Mouse (Mus musculus): Measurements from ENCODE around the gene Gm9747. TPM values are rescaled to one million over a fixed set of nuclear protein-coding genes. Genes with fewer than 3 reads are reported as not detected.

Gene Gm9747
- total and polyA plus RNA-seq, 2 experiments from 2014 or later, result 14.8 TPM; not detected in 1

GRCm38 (mm10) chr1:82207511-82207910 is 25.4 kb upstream of the Gm9747 start:
- H3K4me2 ChIP-seq (ENCODE audit: low read depth), result no peak overlapping the region
- no peak for ATAC-seq
- H3K27me3 ChIP-seq (ENCODE audit: insufficient read depth, low read length), result no peaks in the 10 kb centered on the region; the same call in 1 of the 2 replicates
- TF ChIP-seq CTCF (IDR thresholded peaks at IDR 0.05; ENCODE audit: low read depth), result no peak
- no peak overlapping the region for H3K9ac ChIP-seq
- WGBS, result 91% methylated on average over 5 of the region's 5 CpGs
- no peak overlapping the region for H3K4me3 ChIP-seq (ENCODE audit: low read depth, low read length)
- no peaks in the 10 kb centered on the region for H3K36me3 ChIP-seq (ENCODE audit: insufficient read depth)
- H3K27ac ChIP-seq (ENCODE audit: low read depth, low read length), result no peak overlapping the region
- H3K9me3 ChIP-seq (ENCODE audit: low read length), result no peaks in the 10 kb centered on the region
- no peak for DNase-seq
- no peaks in the 10 kb centered on the region for H3K4me1 ChIP-seq (ENCODE audit: insufficient read depth)

- Histone ChIP-seq H3K9ac (no peak overlapping the region), H3K27ac (ENCODE audit: low read depth, low read length) (no peak overlapping the region), H3K4me3 (ENCODE audit: low read depth, low read length) (no peak overlapping the region), H3K9me3 (ENCODE audit: low read length) (no peaks in the 10 kb centered on the region), H3K4me2 (ENCODE audit: low read depth) (no peak overlapping the region), H3K4me1 (ENCODE audit: insufficient read depth) (no peaks in the 10 kb centered on the region), H3K27me3 (ENCODE audit: insufficient read depth, low read length) (no peaks in the 10 kb centered on the region), H3K36me3 (ENCODE audit: insufficient read depth) (no peaks in the 10 kb centered on the region)
- ATAC-seq (peak; percentile 32; the same call in 1 of the 2 replicates), DNase-seq (no peak)
- WGBS, result 57% methylated on average over 12 of the region's 12 CpGs
- TF ChIP-seq CTCF (IDR thresholded peaks at IDR 0.05; ENCODE audit: low read depth), result no peak
These were observed 12.1 kb upstream of the Gm9747 start for GRCm38 (mm10) chr1:82220673-82221396.

DNA sequence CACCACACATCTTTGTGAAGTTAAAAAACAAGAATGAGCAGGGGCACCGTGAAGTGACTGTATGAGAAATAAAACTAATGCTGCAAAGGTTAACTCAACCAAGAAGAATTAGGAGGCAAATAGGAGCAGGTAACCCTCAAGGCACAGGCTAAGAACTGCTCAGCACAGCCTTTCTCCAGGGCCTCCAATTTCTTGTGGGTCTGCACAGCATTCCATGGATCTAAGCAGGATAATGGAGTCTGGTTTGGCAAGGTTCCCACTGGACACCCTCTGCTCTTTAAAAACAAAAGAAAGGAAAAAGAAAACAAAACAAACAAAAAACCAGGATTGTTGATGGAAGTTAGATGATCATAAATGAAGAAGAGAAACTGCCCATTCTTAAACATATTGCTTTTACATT is 11.4 kb upstream of the Gm9747 start:
- ATAC-seq, result no peak
- Histone ChIP-seq H3K36me3 (ENCODE audit: insufficient read depth) (no peaks in the 10 kb centered on the region), H3K9me3 (ENCODE audit: low read length) (no peaks in the 10 kb centered on the region), H3K9ac (no peak overlapping the region), H3K4me3 (ENCODE audit: low read depth, low read length) (no peak overlapping the region), H3K4me1 (ENCODE audit: insufficient read depth) (no peaks in the 10 kb centered on the region), H3K4me2 (ENCODE audit: low read depth) (no peak overlapping the region), H3K27ac (ENCODE audit: low read depth, low read length) (no peak overlapping the region), H3K27me3 (ENCODE audit: insufficient read depth, low read length) (no peaks in the 10 kb centered on the region)
- TF ChIP-seq CTCF (IDR thresholded peaks at IDR 0.05; ENCODE audit: low read depth), result no peak
- DNase-seq, result no peak
- 62% methylated on average over 1 of the region's 1 CpGs for WGBS

DNA sequence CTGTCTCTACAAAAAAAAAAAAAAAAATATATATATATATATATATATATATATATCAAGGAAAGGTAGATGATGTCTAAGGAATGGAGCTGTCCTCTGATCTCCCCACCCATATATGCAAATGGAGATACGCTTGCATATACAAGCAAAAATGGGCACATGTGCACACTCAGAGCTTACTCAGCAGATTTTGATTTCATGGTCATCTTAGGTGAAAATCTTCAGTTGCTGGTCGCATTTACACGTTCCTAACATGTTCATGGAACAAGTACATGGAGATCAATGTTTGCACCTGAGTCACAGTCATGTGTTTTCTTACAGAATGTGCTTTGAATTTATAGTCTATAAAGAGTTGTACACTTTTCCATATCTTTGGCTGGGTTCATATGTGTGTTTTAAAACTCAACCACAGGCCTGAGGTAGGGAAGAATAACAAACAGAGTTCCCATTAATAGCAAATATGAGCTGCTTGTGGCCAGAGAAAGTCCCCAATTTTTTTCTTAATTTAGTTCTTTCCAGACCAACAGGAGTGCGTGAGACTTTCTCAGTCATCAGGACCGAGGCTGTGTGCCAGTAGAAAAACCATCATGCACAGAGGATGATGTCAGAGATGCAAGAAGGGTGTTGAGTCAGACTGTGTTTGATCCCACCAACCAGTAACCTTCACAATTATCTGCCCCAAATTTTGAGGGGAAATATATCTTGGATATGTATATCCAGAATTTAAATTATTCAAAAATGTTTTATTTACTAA is 9.7 kb upstream of the Gm9747 start:
- no peak for TF ChIP-seq CTCF (IDR thresholded peaks at IDR 0.05; ENCODE audit: low read depth)
- Histone ChIP-seq H3K27me3 (ENCODE audit: insufficient read depth, low read length) (no peaks in the 10 kb centered on the region), H3K9me3 (ENCODE audit: low read length) (no peaks in the 10 kb centered on the region), H3K4me3 (ENCODE audit: low read depth, low read length) (no peak overlapping the region), H3K27ac (ENCODE audit: low read depth, low read length) (no peak overlapping the region), H3K4me1 (ENCODE audit: insufficient read depth) (no peaks in the 10 kb centered on the region), H3K9ac (no peak overlapping the region), H3K4me2 (ENCODE audit: low read depth) (no peak overlapping the region), H3K36me3 (ENCODE audit: insufficient read depth) (no peaks in the 10 kb centered on the region)
- DNase-seq (no peak), ATAC-seq (no peak)
- WGBS, result 89% methylated on average over 5 of the region's 5 CpGs

DNA sequence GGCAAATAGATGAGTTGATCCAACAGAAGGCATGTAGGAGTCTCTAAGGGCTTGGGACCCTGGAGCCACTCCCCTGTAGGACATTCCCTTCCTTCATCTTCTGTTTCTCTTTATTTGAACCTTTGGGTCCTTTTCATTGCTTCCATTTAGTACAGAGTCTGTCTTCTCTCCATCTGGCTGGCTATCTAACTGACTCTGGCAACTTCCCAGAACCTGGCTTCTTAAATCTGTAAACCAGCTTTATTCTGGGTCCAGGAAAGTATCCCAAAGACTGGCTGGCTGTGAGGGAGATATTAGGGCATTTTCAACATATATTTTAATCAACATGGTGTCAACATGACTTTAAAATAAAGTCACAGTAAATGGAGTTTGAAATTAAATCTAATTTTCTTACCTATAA is 4.1 kb upstream of the Gm9747 start:
- H3K9me3 ChIP-seq (ENCODE audit: low read length), result no peaks in the 10 kb centered on the region
- H3K4me1 ChIP-seq (ENCODE audit: insufficient read depth), result no peaks in the 10 kb centered on the region
- TF ChIP-seq CTCF (IDR thresholded peaks at IDR 0.05; ENCODE audit: low read depth), result no peak
- H3K27me3 ChIP-seq (ENCODE audit: insufficient read depth, low read length), result no peaks in the 10 kb centered on the region
- H3K4me3 ChIP-seq (ENCODE audit: low read depth, low read length), result no peak overlapping the region
- H3K36me3 ChIP-seq (ENCODE audit: insufficient read depth), result no peaks in the 10 kb centered on the region
- no peak overlapping the region for H3K4me2 ChIP-seq (ENCODE audit: low read depth)
- DNase-seq (no peak), ATAC-seq (no peak)
- H3K9ac ChIP-seq, result no peak overlapping the region
- H3K27ac ChIP-seq (ENCODE audit: low read depth, low read length), result no peak overlapping the region

- Histone ChIP-seq H3K27me3 (ENCODE audit: insufficient read depth, low read length) (no peaks in the 10 kb centered on the region), H3K4me1 (ENCODE audit: insufficient read depth) (no peaks in the 10 kb centered on the region), H3K36me3 (ENCODE audit: insufficient read depth) (no peaks in the 10 kb centered on the region), H3K4me2 (ENCODE audit: low read depth) (no peak overlapping the region), H3K9ac (no peak overlapping the region), H3K4me3 (ENCODE audit: low read depth, low read length) (no peak overlapping the region), H3K27ac (ENCODE audit: low read depth, low read length) (no peak overlapping the region), H3K9me3 (ENCODE audit: low read length) (no peaks in the 10 kb centered on the region)
- DNase-seq (no peak), ATAC-seq (no peak)
- WGBS, result 97% methylated on average over 3 of the region's 3 CpGs
- no peak for TF ChIP-seq CTCF (IDR thresholded peaks at IDR 0.05; ENCODE audit: low read depth)
These were observed 1.7 kb downstream of the Gm9747 start for GRCm38 (mm10) chr1:82234616-82235015.

DNA sequence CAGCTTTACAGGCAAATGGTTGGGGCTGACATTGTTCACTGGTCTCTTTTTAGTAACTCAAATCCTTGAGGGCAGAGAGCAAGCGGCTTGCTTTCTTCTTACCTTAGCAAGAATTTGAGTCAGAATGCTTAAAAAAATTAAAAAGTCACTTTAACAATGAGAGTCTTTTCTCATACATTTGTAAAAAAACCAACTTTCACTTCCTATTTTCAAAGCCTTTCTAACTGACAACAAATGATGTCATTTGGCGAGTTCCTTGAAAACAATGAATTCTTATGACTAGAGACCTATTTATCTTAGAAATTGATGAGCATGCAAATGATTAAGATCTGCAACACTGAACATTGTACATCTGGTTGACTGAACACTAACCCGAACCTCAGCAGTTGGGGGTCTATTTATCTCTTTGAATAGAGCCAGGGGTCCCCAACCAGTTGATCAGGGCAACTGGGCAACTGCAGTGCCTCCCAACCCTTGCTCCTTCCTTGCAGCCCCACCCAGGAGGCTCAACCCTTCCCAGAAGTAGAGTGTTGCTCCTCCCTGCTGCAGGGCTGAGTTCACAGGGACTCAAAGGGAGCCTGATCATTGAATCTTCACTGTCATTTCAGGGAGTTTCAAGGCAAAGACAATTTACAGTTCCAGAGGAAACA is 2.7 kb downstream of the Gm9747 start:
- H3K9ac ChIP-seq, result no peak overlapping the region
- no peaks in the 10 kb centered on the region for H3K9me3 ChIP-seq (ENCODE audit: low read length)
- no peak overlapping the region for H3K27ac ChIP-seq (ENCODE audit: low read depth, low read length)
- DNase-seq, result no peak
- no peak overlapping the region for H3K4me3 ChIP-seq (ENCODE audit: low read depth, low read length)
- H3K36me3 ChIP-seq (ENCODE audit: insufficient read depth), result no peaks in the 10 kb centered on the region
- no peaks in the 10 kb centered on the region for H3K4me1 ChIP-seq (ENCODE audit: insufficient read depth)
- WGBS, result 60% methylated on average over 3 of the region's 3 CpGs
- no peaks in the 10 kb centered on the region for H3K27me3 ChIP-seq (ENCODE audit: insufficient read depth, low read length)
- no peak for ATAC-seq
- H3K4me2 ChIP-seq (ENCODE audit: low read depth), result no peak overlapping the region
- TF ChIP-seq CTCF (IDR thresholded peaks at IDR 0.05; ENCODE audit: low read depth), result no peak

Data from forebrain, postnatal 0 days (tissue).